Mouse (Mus musculus) spleen, adult 2 months (tissue): Measurements from ENCODE around the gene Fut11. TPM values are rescaled to one million over a fixed set of nuclear protein-coding genes. Genes with fewer than 3 reads are reported as not detected.

Experiments
- DNase-seq, 2 experiments: peaks; one replicate each; pipeline versions ENCODE4 v3.0.0 to v3.0.0-alpha.2; 2012 to 2021; ENCODE audit warnings: low spot score in 2 of 2, low read depth in 1 of 2
- H3K27ac ChIP-seq: fragments of 200-500 bp; 2 replicates; pipeline ENCODE4 v1.5.1; 2012; ENCODE audit warnings: low read length, inconsistent platforms; ENCODE audit not compliant: insufficient read depth
- H3K27me3 ChIP-seq: fragments of 200-500 bp; 2 replicates; pipeline ENCODE4 v1.6.1; 2012; ENCODE audit warnings: mild to moderate bottlenecking, moderate library complexity, low read length, inconsistent platforms; ENCODE audit not compliant: control insufficient read depth, insufficient read depth
- H3K36me3 ChIP-seq: fragments of 200-500 bp; 2 replicates; pipeline ENCODE4 v1.6.1; 2012; ENCODE audit warnings: mild to moderate bottlenecking, low read length, inconsistent platforms; ENCODE audit not compliant: control insufficient read depth, insufficient read depth
- H3K4me1 ChIP-seq: fragments of 200-500 bp; 2 replicates; pipeline ENCODE4 v1.6.1; 2011; ENCODE audit warnings: inconsistent platforms; ENCODE audit not compliant: control insufficient read depth, insufficient read depth, insufficient read length
- H3K4me3 ChIP-seq: fragments of 200-500 bp; 2 replicates; pipeline ENCODE4 v1.5.1; 2011; ENCODE audit warnings: mild to moderate bottlenecking, inconsistent platforms; ENCODE audit not compliant: insufficient read depth, insufficient read length; ENCODE audit errors: extremely low read depth
- CTCF ChIP-seq: fragments of 200-500 bp; IDR thresholded peaks from 2 replicates; pipeline ENCODE4 v1.5.1; 2011; ENCODE audit warnings: mild to moderate bottlenecking, inconsistent platforms; ENCODE audit not compliant: insufficient read depth, insufficient read length, insufficient replicate concordance; ENCODE audit errors: extremely low read depth
- POLR2A ChIP-seq: fragments of 200-500 bp; IDR thresholded peaks from 2 replicates; pipeline ENCODE4 v1.6.1; 2011; ENCODE audit warnings: low read depth, low read length, inconsistent platforms
- WGBS: fragments of 180-500 bp; shearing (Covaris S2); methylation state at CpG from one replicate; pipeline ENCODE4 v1.1.7; 2018; 5-methylcytosine and 5-hydroxymethylcytosine counted together
- polyA plus RNA-seq: library from polyadenylated mRNA; depleted of rRNA; stranded (reverse); fragments of >200 nt; gene quantifications from 2 replicates; pipeline ENCODE4 v1.2.3, GENCODE M21; 2012

Gene Fut11
- polyA plus RNA-seq, 1 experiment = 10.5 TPM

DNA sequence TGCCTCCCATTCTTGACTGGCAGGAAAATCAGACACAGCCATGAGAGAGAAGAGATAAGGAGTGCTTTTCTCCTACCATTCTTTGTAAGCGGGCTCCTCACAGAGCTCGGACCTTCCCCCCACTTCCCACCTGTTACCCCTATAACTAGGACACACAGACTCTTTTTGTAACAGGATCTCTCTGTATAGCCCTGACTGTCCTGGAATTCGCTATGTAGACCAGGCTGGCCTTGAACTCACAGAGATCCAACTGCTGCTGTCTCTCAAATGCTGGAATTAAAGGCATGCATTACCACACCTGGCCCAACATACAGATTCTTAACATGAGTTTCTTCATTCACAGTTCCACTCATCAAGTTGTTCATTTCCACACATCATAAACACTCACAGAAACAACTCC lies 32.0 kb upstream of the Fut11 start:
- H3K36me3 ChIP-seq = no peaks in the 10 kb centered on the region
- no peak for DNase-seq
- 94% methylated on average over 3 of the region's 3 CpGs for WGBS
- H3K27ac ChIP-seq = no peak overlapping the region
- no peak for TF ChIP-seq POLR2A
- no peak for TF ChIP-seq CTCF
- 0 out of 2 replicates have a peak, but pooled peaks cover 2% of the 10 kb centered on the region for H3K27me3 ChIP-seq
- H3K4me1 ChIP-seq = no peaks in the 10 kb centered on the region
- H3K4me3 ChIP-seq = no peak overlapping the region

DNA sequence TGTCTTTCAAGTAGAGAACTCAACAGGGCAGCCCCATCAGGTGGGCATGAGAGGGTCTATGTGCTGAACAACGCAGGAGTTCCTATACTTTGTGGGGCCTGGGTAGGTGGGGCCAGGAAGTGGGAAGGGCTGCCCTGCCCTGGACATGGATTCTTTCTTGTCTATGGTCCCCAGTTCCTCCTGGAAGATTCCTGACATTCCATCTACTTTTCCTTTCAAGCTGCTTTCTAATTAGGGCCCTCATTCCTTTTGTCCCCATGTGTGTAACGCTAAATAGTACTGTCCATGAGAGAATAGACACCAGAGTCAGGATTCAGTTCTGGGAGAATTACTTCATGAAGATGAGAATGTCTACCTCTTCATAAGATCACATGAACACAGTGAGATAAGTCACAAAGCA lies 31.2 kb upstream of the Fut11 start:
- Histone ChIP-seq H3K4me3 (no peak overlapping the region), H3K4me1 (no peaks in the 10 kb centered on the region), H3K36me3 (no peaks in the 10 kb centered on the region), H3K27me3 (0 out of 2 replicates have a peak, but pooled peaks cover 2% of the 10 kb centered on the region), H3K27ac (no peak overlapping the region)
- DNase-seq = no peak
- TF ChIP-seq CTCF (no peak), POLR2A (no peak)
- 90% methylated on average over 2 of the region's 2 CpGs for WGBS

DNA sequence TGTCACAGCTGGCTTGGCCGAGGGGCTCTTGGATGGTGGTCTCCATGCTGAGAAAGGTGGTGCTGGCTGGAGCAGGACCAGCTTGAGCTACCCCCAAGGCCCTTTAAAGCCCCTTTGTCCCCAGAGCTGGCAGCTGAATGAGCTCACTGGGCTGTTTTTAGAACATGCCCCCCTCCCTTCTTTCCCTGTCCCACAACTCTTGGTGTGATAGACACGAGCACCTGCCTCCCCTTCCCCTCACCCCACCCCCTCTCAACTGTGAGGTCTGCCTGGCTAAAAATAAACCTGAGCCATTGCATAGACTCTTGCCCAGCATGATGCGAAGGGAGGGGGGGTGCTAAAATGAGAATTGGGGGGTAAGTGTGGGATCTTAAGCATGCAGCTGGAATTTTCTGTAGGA lies 30.3 kb upstream of the Fut11 start:
- WGBS = 48% methylated on average over 3 of the region's 3 CpGs
- H3K4me1 ChIP-seq = no peaks in the 10 kb centered on the region
- H3K4me3 ChIP-seq = no peak overlapping the region
- no peak overlapping the region for H3K27ac ChIP-seq
- 0 out of 2 replicates have a peak, but pooled peaks cover 2% of the 10 kb centered on the region for H3K27me3 ChIP-seq
- DNase-seq = no peak
- no peak for TF ChIP-seq POLR2A
- TF ChIP-seq CTCF = no peak
- H3K36me3 ChIP-seq = no peaks in the 10 kb centered on the region

DNA sequence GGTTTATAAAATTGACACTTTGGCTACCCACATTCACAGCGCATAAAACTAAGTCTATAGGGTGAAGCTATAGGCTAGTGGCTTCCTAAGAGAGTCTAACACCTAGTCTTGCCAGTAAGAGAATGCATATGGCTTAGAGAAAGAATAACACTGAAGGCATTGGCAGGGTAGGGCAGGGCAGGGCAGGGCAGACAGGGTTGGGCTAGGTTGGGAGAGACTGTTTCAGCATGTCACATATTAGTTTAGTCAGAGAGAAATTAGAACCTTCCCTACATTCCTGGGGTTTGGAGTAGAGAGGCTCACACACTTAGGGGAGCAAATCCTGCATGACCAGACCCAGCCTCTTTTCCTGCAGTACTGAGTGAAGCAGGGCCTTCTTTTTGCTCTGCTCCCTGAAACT lies 27.3 kb upstream of the Fut11 start:
- no peak overlapping the region for H3K27ac ChIP-seq
- H3K27me3 ChIP-seq = no peaks in the 10 kb centered on the region
- TF ChIP-seq CTCF (no peak), POLR2A (no peak)
- 86% methylated on average over 1 of the region's 1 CpGs for whole genome bisulfite sequencing
- H3K4me1 ChIP-seq = no peaks in the 10 kb centered on the region
- DNase-seq = no peak
- no peak overlapping the region for H3K4me3 ChIP-seq
- no peaks in the 10 kb centered on the region for H3K36me3 ChIP-seq

- WGBS = 81% methylated on average over 8 of the region's 8 CpGs
- no peak for DNase-seq
- no peaks in the 10 kb centered on the region for H3K27me3 ChIP-seq
- H3K36me3 ChIP-seq = no peaks in the 10 kb centered on the region
- H3K27ac ChIP-seq = no peak within 1 kb of the TSS
- no peak within 1 kb of the TSS for H3K4me3 ChIP-seq
- no peak for TF ChIP-seq CTCF
- no peak for TF ChIP-seq POLR2A
- no peaks in the 10 kb centered on the region for H3K4me1 ChIP-seq
Observed at GRCm38 (mm10) chr14:20668154-20668810, 26.5 kb upstream of the Fut11 start, which contains the start of gene Synpo2l. TSS of gene Synpo2l (minus strand) at chr14:20668354.

- no peak for DNase-seq
- no peak overlapping the region for H3K4me3 ChIP-seq
- H3K36me3 ChIP-seq = peaks cover 7% of the 10 kb centered on the region
- no peak overlapping the region for H3K27ac ChIP-seq
- WGBS = 96% methylated on average over 2 of the region's 2 CpGs
- H3K27me3 ChIP-seq = no peaks in the 10 kb centered on the region
- TF ChIP-seq POLR2A = no peak
- no peak for TF ChIP-seq CTCF
- no peaks in the 10 kb centered on the region; the same call in 1 of the 2 replicates for H3K4me1 ChIP-seq
Observed at GRCm38 (mm10) chr14:20672990-20673389, 21.8 kb upstream of the Fut11 start.

DNA sequence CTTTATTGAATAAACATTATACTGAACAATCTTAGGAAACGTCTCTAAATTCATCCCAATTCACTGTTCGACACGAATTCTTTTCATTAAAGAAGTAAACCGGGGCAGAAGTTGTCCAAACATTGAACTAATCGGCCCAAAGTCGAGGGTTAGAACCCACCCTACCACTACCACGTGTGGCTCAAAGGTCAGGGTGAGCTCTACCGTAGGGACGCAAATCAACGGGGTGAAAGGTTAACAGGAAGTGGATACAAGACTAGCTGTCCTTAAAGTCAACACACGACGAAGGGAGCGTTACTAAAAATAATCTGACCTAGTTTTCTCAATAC lies 21.1 kb upstream of the Fut11 start:
- DNase-seq = no peak

More for the DNA sequence above, 21.1 kb upstream of the Fut11 start:
- peak overlapping the region; percentile 49 for H3K4me3 ChIP-seq
- no peaks in the 10 kb centered on the region for H3K27me3 ChIP-seq
- WGBS = 10% methylated on average over 13 of the region's 13 CpGs
- no peaks in the 10 kb centered on the region; the same call in 1 of the 2 replicates for H3K4me1 ChIP-seq
- no peak for TF ChIP-seq POLR2A
- peak overlapping the region; percentile 75 for H3K27ac ChIP-seq
- peaks cover 11% of the 10 kb centered on the region for H3K36me3 ChIP-seq
